Mouse (Mus musculus) heart, embryonic 12.5 days (tissue): Measurements from ENCODE around the gene Olfr524. TPM values are rescaled to one million over a fixed set of nuclear protein-coding genes. Genes with fewer than 3 reads are reported as not detected.
A peak's percentile ranks its signal among the peaks of the same experiment; 100 is the strongest.

Source experiments
- ATAC-seq: fragments of 200-750 bp; cut with Nextera tagmentation; 2 replicates; pipeline ENCODE4 v1.8.0; 2017; ENCODE audit warnings: moderate TSS enrichment, moderate library complexity; ENCODE audit not compliant: insufficient number of reproducible peaks, low FRiP score
- H3K27ac ChIP-seq: fragments of 300-500 bp; sonication (generic); 2 replicates; pipeline ENCODE4 v1.5.1; 2016; ENCODE audit warnings: mild to moderate bottlenecking, moderate library complexity; ENCODE audit not compliant: poor library complexity, severe bottlenecking
- H3K27me3 ChIP-seq: fragments of 300-500 bp; sonication (generic); replicated peaks from 2 replicates; pipeline ENCODE4 v1.6.1; 2016; ENCODE audit warnings: mild to moderate bottlenecking, moderate library complexity
- H3K36me3 ChIP-seq: fragments of 300-500 bp; sonication (generic); 2 replicates; pipeline ENCODE4 v1.6.1; 2016; ENCODE audit warnings: mild to moderate bottlenecking, moderate library complexity
- H3K4me1 ChIP-seq: fragments of 300-500 bp; sonication (generic); replicated peaks from 2 replicates; pipeline ENCODE4 v1.6.1; 2016; ENCODE audit warnings: mild to moderate bottlenecking
- H3K4me2 ChIP-seq: fragments of 300-500 bp; sonication (generic); 2 replicates; pipeline ENCODE4 v1.6.1; 2016; ENCODE audit warnings: mild to moderate bottlenecking, moderate library complexity
- H3K4me3 ChIP-seq: fragments of 300-500 bp; sonication (generic); 2 replicates; pipeline ENCODE4 v1.5.1; 2016; ENCODE audit warnings: mild to moderate bottlenecking
- H3K9ac ChIP-seq: fragments of 300-500 bp; sonication (generic); 2 replicates; pipeline ENCODE4 v1.6.1; 2016; ENCODE audit warnings: mild to moderate bottlenecking, moderate library complexity
- H3K9me3 ChIP-seq: fragments of 300-500 bp; sonication (generic); replicated peaks from 2 replicates; pipeline ENCODE4 v1.6.1; 2016; ENCODE audit warnings: mild to moderate bottlenecking, moderate library complexity
- WGBS: fragments of 180-500 bp; shearing (Covaris S2); methylation state at CpG from one replicate; pipeline ENCODE4 v1.1.7; 2016; 5-methylcytosine and 5-hydroxymethylcytosine counted together
- polyA plus RNA-seq: library from polyadenylated mRNA; unstranded; fragments of >200 nt; fragmentation: Nextera tagmentation; extraction: Ambion mirVana; gene quantifications from 2 replicates; pipeline ENCODE4 v1.2.1, GENCODE M21; 2016

Gene Olfr524
- polyA plus RNA-seq, 1 experiment from 2014 or later: not detected

- Histone ChIP-seq H3K4me2 (peak overlapping the region; percentile 56), H3K4me3 (peak overlapping the region; percentile 18; the same call in 1 of the 2 replicates), H3K4me1 (peaks cover 15% of the 10 kb centered on the region), H3K27ac (no peak overlapping the region), H3K36me3 (peaks cover 4% of the 10 kb centered on the region; the same call in 1 of the 2 replicates), H3K9ac (0 out of 2 replicates have a peak overlapping the region, but pooled peaks have one; percentile 43), H3K9me3 (no peaks in the 10 kb centered on the region), H3K27me3 (peaks cover 67% of the 10 kb centered on the region)
- no peak for ATAC-seq
- 18% methylated on average over 4 of the region's 4 CpGs for WGBS
These were observed 51.9 kb downstream of the Olfr524 start for GRCm38 (mm10) chr7:140153829-140154217.

GRCm38 (mm10) chr7:140153383-140153782, 52.4 kb downstream of the Olfr524 start:
- H3K4me2 ChIP-seq: peak overlapping the region; percentile 55
- no peaks in the 10 kb centered on the region for H3K9me3 ChIP-seq
- peaks cover 63% of the 10 kb centered on the region for H3K27me3 ChIP-seq
- ATAC-seq: no peak
- H3K4me3 ChIP-seq: peak overlapping the region; percentile 18
- peak overlapping the region; percentile 43; the same call in 1 of the 2 replicates for H3K9ac ChIP-seq
- H3K36me3 ChIP-seq: peaks cover 4% of the 10 kb centered on the region; the same call in 1 of the 2 replicates
- H3K27ac ChIP-seq: no peak overlapping the region
- peaks cover 15% of the 10 kb centered on the region for H3K4me1 ChIP-seq
- 6% methylated on average over 28 of the region's 28 CpGs for WGBS

Other genes with a start within 250 kb of the Olfr524 start
- gene 6430531B16Rik, start 227.2 kb downstream of the Olfr524 start, polyA plus RNA-seq: 0.27 and 0.33 TPM in 2 replicates
- gene Adam8, start 213.4 kb downstream of the Olfr524 start, polyA plus RNA-seq: 0.61 and 1.0 TPM in 2 replicates
- 30.9 and 37.1 TPM in 2 replicates for gene Zfp511, start 169.6 kb downstream of the Olfr524 start, polyA plus RNA-seq
- gene Tubgcp2, start 169.3 kb downstream of the Olfr524 start, polyA plus RNA-seq: 41.4 and 41.7 TPM in 2 replicates
- not detected in 2 replicates for gene Msx3, start 156.9 kb downstream of the Olfr524 start, polyA plus RNA-seq
- gene Caly, start 123.4 kb downstream of the Olfr524 start, polyA plus RNA-seq: 0.36 and 0.59 TPM in 2 replicates
- 0.44 TPM in 1 of 2 replicates, not detected in the other for gene Prap1, start 112.6 kb downstream of the Olfr524 start, polyA plus RNA-seq
- 75.4 and 83.0 TPM in 2 replicates for gene Fuom, start 103.5 kb downstream of the Olfr524 start, polyA plus RNA-seq
- gene Paox, start 90.2 kb downstream of the Olfr524 start, polyA plus RNA-seq: 14.5 and 16.3 TPM in 2 replicates
- gene Echs1, start 89.5 kb downstream of the Olfr524 start, polyA plus RNA-seq: 174 and 176 TPM in 2 replicates
- 28.3 and 28.9 TPM in 2 replicates for gene Mtg1, start 68.4 kb downstream of the Olfr524 start, polyA plus RNA-seq
- 0.08 TPM in 1 of 2 replicates, not detected in the other for gene Sprn, start 51.1 kb downstream of the Olfr524 start, polyA plus RNA-seq
- not detected in 2 replicates for gene Olfr522, start 41.2 kb downstream of the Olfr524 start, polyA plus RNA-seq
- gene Olfr523, start 32.7 kb downstream of the Olfr524 start, polyA plus RNA-seq: not detected in 2 replicates
- not detected in 2 replicates for gene Cd163l1, start 12.3 kb upstream of the Olfr524 start, polyA plus RNA-seq
- gene 5830411N06Rik, start 41.3 kb upstream of the Olfr524 start, polyA plus RNA-seq: not detected in 2 replicates
- gene Olfr525, start 114.9 kb upstream of the Olfr524 start, polyA plus RNA-seq: not detected in 2 replicates
- not detected in 2 replicates for gene Olfr527, start 128.1 kb upstream of the Olfr524 start, polyA plus RNA-seq
- not detected in 2 replicates for gene Olfr60, start 155.7 kb upstream of the Olfr524 start, polyA plus RNA-seq
- not detected in 2 replicates for gene Olfr530, start 170.4 kb upstream of the Olfr524 start, polyA plus RNA-seq
- not detected in 2 replicates for gene Olfr531, start 197.0 kb upstream of the Olfr524 start, polyA plus RNA-seq
- not detected in 2 replicates for gene Olfr532, start 215.7 kb upstream of the Olfr524 start, polyA plus RNA-seq